Mouse (Mus musculus) gastrocnemius, adult 18-20 months (tissue): ENCODE results near the gene Olfr222. TPM values are rescaled to one million over a fixed set of nuclear protein-coding genes. Genes with fewer than 3 reads are reported as not detected.
"Not testable (repeated sequence)": the region's sequence is repeated elsewhere in the genome, so short reads cannot be mapped to it uniquely, and the experiment has no call there.

Experiments used
- DNase-seq: peaks from one replicate; pipeline ENCODE4 v3.0.0; 2021; ENCODE audit warnings: low spot score
- long read RNA-seq, 2 experiments: library from polyadenylated mRNA; stranded (forward); transcript quantifications; one replicate each; pipeline ENCODE4 v2.0.0; 2021
- total RNA-seq, 2 experiments: library from RNA; stranded (reverse); gene quantifications; 2 replicates each; pipeline ENCODE4 v1.2.3; 2021

Gene Olfr222
- not detected for total RNA-seq
- long read RNA-seq, experiment 1, result 0 reads
- long read RNA-seq, experiment 2, result 0 reads

GRCm38 (mm10) chr11:59576135-59576534 lies at the start of gene Olfr222:
Gene Olfr222, minus strand, starts transcription at chr11:59576235.
- DNase-seq, result not testable (repeated sequence)

DNA sequence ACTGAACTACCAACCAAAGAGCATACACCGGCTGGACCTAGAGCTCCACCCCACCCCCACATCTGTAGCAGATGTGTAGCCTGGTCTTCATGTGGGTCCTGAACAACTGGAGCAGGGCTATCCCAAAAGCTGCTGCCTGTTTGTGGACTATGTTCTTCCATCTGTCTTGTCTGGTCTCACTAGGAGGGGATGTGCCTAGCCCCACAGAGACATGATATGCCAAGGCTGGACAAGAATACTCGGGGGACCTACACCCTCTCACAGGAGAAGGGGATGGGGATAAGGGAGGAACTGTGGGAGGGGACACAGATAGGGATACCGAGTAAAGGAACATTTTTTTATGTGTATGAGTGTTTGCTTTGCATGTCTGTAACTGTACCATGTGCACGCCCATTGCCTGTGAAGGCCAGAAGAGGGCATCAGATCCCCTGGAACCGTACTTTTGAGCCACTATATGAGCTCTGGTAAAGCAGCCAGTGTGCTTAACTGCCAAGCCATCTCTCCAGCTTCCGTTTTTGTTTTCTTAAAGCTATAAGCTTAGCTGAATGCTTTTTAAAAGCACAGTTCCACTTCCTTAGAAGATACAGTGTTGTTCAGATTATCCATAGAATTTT lies 48.1 kb upstream of the Olfr222 start:
- DNase-seq, result peak; percentile 48

GRCm38 (mm10) chr11:59622214-59622613 lies 46.2 kb upstream of the Olfr222 start:
- no peak for DNase-seq

- not testable (repeated sequence) for DNase-seq
Measured at GRCm38 (mm10) chr11:59616986-59617385, 41.0 kb upstream of the Olfr222 start.

- peak; percentile 30 for DNase-seq
Measured at GRCm38 (mm10) chr11:59614120-59614519, 38.1 kb upstream of the Olfr222 start.

GRCm38 (mm10) chr11:59611646-59612045 lies 35.6 kb upstream of the Olfr222 start:
- DNase-seq, result no peak

DNA sequence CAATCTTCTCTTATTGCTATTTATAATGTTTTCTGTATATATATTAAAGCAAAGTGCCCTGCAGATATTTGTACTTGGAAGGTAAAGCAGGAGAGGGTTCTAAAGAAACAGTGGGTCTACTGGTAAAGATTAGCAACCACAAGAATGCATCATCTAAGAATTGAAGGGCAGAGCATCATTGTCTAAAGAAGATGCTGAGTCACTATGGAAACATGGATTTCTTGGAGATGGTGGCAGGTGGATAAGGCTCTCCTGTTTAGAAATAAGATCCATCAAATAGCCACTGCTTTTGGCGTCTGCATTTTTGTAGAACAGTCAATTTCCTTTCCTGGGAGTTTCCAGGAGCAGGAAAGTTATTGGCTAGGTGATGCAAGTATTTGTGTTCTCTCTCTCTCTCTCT lies 26.3 kb upstream of the Olfr222 start:
- DNase-seq, result no peak

DNA sequence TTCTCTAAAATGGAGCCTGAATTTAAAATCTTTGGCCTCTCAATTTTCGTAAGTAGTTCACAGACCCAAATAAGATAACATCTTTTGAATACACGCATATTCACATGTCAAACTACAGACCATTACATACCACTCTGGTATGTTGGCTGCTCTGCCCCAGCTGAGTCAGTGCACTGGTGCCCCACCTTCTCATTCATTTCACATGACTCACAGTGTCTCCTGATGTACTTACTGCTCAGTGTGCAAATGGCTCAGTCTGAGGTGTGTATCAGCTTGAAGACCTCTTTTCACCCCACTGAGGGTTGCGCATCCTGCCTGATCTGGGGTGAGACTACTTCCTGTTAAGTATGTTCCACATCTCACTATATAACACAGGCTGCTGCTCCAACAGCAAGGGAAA lies 24.8 kb upstream of the Olfr222 start:
- peak; percentile 7 for DNase-seq

GRCm38 (mm10) chr11:59599211-59599610 lies 23.2 kb upstream of the Olfr222 start:
- DNase-seq, result no peak

GRCm38 (mm10) chr11:59596950-59597349 lies 20.9 kb upstream of the Olfr222 start:
- DNase-seq, result no peak

- DNase-seq, result no peak
Measured at GRCm38 (mm10) chr11:59596091-59596490, 20.1 kb upstream of the Olfr222 start.

DNA sequence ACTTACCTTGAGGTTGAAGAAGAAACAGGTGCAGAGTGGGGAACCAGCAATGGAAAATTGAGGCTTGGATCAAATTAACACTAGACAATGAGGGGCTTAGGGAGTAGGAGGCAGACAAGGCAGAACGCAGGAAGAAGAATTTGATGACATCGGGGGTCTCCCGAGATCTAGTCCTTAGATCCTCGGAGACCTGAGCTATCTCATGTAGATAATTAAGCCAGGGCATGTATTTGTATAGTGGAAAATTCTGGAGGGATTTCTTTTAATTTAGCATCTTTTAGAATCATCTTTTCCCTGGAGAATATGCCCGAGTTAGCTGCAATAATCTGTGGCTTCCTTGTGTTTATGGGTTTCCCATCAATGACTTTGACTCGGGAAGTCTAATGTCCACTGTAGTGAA lies 17.2 kb upstream of the Olfr222 start, which contains the start of gene Olfr223:
TSS of gene Olfr223 (minus strand) at position 101 of the 400 bp plus-strand sequence.
- DNase-seq, result no peak

GRCm38 (mm10) chr11:59589496-59589895 lies 13.5 kb upstream of the Olfr222 start:
- DNase-seq, result no peak

DNA sequence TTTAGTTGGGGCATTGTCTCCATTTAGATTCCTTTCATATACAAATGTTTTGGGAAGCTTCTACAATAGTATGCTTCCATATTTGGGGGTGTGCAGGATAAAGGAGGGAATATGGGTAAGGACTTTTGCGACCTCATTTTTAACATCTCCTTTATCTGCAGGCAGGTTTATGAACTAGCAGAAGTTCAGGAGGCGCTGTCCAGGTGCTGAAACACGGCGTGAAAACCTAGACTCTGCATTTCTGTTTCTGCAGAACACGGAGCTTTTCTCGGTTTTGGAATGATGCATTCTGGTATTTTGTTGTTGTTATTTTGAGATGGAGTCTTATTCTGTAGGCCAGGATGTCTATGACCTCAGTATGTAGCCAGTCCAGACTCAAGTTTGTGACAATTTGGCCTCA lies 8.5 kb upstream of the Olfr222 start:
- DNase-seq, result no peak

DNA sequence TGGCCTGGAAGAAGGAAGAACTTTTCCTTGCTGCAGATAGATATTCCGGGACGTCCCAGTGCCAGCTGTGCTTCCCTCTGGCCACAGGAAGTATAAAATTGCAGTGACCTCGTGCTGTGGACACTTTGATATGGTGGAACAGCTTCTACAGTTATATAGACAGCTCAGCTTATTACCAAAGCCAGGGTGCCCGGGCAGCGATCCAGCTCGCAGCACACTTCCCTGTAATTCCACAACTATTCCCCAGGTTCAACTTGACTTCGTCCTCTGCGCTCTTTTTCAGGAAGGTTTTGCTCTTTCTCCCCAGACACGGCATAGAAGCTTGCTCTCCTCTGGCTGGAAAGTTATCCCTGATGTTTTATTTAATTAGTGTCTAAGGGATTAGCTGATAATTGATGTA lies 309 bp downstream of the Olfr222 start:
- no peak for DNase-seq

GRCm38 (mm10) chr11:59569306-59569705 lies 6.7 kb downstream of the Olfr222 start:
- DNase-seq, result peak; percentile 10

GRCm38 (mm10) chr11:59562837-59563236 lies 13.2 kb downstream of the Olfr222 start:
- no peak for DNase-seq

GRCm38 (mm10) chr11:59562336-59562735 lies 13.7 kb downstream of the Olfr222 start:
- DNase-seq, result no peak

DNA sequence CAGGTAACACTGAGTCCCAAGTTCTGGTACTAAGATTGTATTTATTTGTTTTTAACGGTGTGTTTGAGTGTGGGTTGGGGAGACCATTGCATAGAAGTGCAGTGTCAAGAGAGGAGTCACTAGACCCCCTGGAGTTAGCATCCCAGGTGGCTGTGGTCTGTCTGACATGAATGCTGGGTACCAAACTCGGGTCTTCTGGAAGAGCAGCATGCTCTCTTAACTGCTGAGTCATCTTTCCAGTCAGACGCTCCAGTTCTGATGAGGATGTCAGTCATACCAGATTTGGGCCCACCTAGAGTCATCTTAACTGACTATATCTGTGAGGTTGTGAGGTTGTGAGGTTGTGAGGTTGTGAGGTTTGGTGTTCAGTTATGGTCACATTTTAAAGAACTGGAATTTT lies 15.1 kb downstream of the Olfr222 start:
- no peak for DNase-seq

DNA sequence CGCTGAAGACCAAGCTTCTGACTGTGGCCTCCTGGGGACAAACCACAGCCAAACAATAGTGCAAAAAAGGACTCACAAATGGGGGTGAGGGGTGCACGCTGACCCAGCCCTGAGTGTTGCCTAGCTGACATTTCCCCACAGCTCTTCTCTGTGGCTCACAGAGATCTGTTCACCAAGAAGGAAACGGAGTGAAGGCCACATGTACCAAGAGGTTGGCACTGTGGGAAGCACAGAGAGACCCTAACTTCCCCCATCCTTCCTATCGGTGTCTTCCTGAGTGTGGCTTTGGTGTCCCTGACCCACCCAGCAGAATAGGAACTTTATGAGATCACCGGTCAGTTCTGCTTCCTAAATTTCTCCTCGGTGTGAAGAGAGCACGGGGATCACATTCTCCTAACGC lies 21.5 kb downstream of the Olfr222 start:
- no peak for DNase-seq

- DNase-seq, result no peak
Measured at GRCm38 (mm10) chr11:59554127-59554526, 21.9 kb downstream of the Olfr222 start.

GRCm38 (mm10) chr11:59544005-59544404 lies 32.0 kb downstream of the Olfr222 start:
- no peak for DNase-seq

DNA sequence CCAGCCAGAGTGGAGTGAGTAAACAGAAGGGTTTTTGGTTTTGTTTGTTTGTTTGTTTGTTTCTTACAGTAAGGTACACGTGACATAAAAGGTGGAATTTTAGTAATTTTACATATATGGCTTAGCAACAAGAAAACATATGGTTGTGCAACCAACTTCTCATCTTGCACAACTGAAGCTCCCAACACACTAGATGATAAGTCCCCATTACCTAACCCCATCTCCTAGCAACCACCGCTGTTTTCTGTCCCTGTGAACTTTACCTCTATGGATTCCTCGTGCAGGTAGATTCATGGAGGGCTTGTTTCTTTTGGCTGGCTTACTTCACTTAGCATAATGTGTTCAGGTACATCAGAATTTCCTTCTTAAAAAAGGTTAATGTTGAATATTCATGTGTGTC lies 32.7 kb downstream of the Olfr222 start:
- DNase-seq, result no peak

DNA sequence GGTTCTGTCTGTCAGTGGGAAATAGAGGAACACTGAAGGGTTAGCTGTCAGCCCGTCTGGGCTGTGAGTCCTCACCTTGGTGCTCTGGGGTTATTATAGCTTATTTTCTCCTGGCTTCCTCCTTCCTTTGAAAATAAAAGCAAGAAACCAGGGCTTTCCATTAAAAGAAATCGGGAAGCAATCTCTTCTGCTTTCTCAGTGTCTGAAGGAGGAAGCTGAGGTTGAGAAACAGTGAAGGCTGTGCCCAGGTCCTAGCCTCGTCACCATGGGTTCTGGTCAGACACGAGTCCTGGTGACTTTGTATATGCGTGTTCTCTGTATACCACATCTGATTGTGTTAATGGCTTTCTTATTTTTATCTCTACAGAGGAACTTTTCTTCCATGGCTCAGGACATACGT lies 33.6 kb downstream of the Olfr222 start:
- DNase-seq, result no peak
